Mouse (Mus musculus): ENCODE results near the gene Cd27. TPM values are rescaled to one million over a fixed set of nuclear protein-coding genes. Genes with fewer than 3 reads are reported as not detected.

Gene Cd27
- polyA plus RNA-seq, 1 experiment from 2014 or later, result 2.0 TPM

Small RNA genes lying within 50 kb of the gene (microRNA-seq; reads per million reads assigned to microRNA genes)
- gene Mir3098 (0.61 reads per million), gene Mir8113 (not detected)

Other genes with a start within 250 kb of the Cd27 start
- gene Pianp, start 240.3 kb downstream of the Cd27 start, polyA plus RNA-seq (2015; fragmentation: Nextera tagmentation; extraction: Ambion mirVana), result 0.31 and 0.50 TPM in 2 replicates
- 9.3 and 10.1 TPM in 2 replicates for gene Zfp384, start 227.9 kb downstream of the Cd27 start, polyA plus RNA-seq (2015; fragmentation: Nextera tagmentation; extraction: Ambion mirVana)
- gene Ing4, start 197.2 kb downstream of the Cd27 start, polyA plus RNA-seq (2015; fragmentation: Nextera tagmentation; extraction: Ambion mirVana), result 78.2 and 91.2 TPM in 2 replicates
- 5.4 and 6.6 TPM in 2 replicates for gene Acrbp, start 187.3 kb downstream of the Cd27 start, polyA plus RNA-seq (2015; fragmentation: Nextera tagmentation; extraction: Ambion mirVana)
- 0.24 and 0.63 TPM in 2 replicates for gene Lpar5, start 169.1 kb downstream of the Cd27 start, polyA plus RNA-seq (2015; fragmentation: Nextera tagmentation; extraction: Ambion mirVana)
- gene Chd4, start 141.0 kb downstream of the Cd27 start, polyA plus RNA-seq (2015; fragmentation: Nextera tagmentation; extraction: Ambion mirVana), result 57.5 and 67.0 TPM in 2 replicates
- gene Nop2, start 105.1 kb downstream of the Cd27 start, polyA plus RNA-seq (2015; fragmentation: Nextera tagmentation; extraction: Ambion mirVana), result 42.7 and 48.1 TPM in 2 replicates
- gene Iffo1, start 91.8 kb downstream of the Cd27 start, polyA plus RNA-seq (2015; fragmentation: Nextera tagmentation; extraction: Ambion mirVana), result 9.4 and 9.5 TPM in 2 replicates
- gene Gapdh, start 70.5 kb downstream of the Cd27 start, polyA plus RNA-seq (2015; fragmentation: Nextera tagmentation; extraction: Ambion mirVana), result 4,266 and 4,534 TPM in 2 replicates
- gene Ncapd2, start 45.3 kb downstream of the Cd27 start, polyA plus RNA-seq (2015; fragmentation: Nextera tagmentation; extraction: Ambion mirVana), result 80.3 and 81.8 TPM in 2 replicates
- gene Mrpl51, start 45.2 kb downstream of the Cd27 start, polyA plus RNA-seq (2015; fragmentation: Nextera tagmentation; extraction: Ambion mirVana), result 219 and 251 TPM in 2 replicates
- gene Vamp1, start 21.5 kb downstream of the Cd27 start, polyA plus RNA-seq (2015; fragmentation: Nextera tagmentation; extraction: Ambion mirVana), result 4.4 and 4.7 TPM in 2 replicates
- gene Tapbpl, start 5.2 kb downstream of the Cd27 start, polyA plus RNA-seq (2015; fragmentation: Nextera tagmentation; extraction: Ambion mirVana), result 3.4 and 4.2 TPM in 2 replicates
- 0.16 TPM in 1 of 2 replicates, not detected in the other for gene Tuba3a, start 49.0 kb upstream of the Cd27 start, polyA plus RNA-seq (2015; fragmentation: Nextera tagmentation; extraction: Ambion mirVana)
- gene Ltbr, start 76.9 kb upstream of the Cd27 start, polyA plus RNA-seq (2015; fragmentation: Nextera tagmentation; extraction: Ambion mirVana), result 42.9 and 43.5 TPM in 2 replicates
- gene Scnn1a, start 83.6 kb upstream of the Cd27 start, polyA plus RNA-seq (2015; fragmentation: Nextera tagmentation; extraction: Ambion mirVana), result 0.63 and 0.69 TPM in 2 replicates
- gene Tnfrsf1a, start 112.4 kb upstream of the Cd27 start, polyA plus RNA-seq (2015; fragmentation: Nextera tagmentation; extraction: Ambion mirVana), result 39.0 and 43.8 TPM in 2 replicates
- 0.10 and 0.11 TPM in 2 replicates for gene Plekhg6, start 143.8 kb upstream of the Cd27 start, polyA plus RNA-seq (2015; fragmentation: Nextera tagmentation; extraction: Ambion mirVana)

All from heart, embryonic 13.5 days (tissue).